Mouse (Mus musculus) urinary bladder, postnatal 36 days (tissue): Measurements from ENCODE around the gene Best1.
A peak's percentile ranks its signal among the peaks of the same experiment; 100 is the strongest.

Source experiments
- DNase-seq, 2 experiments: peaks; one replicate each; pipeline ENCODE4 v3.0.0; 2022; ENCODE audit warnings: low spot score in 2 of 2, mixed read lengths in 1 of 2

Best1 gene

DNA sequence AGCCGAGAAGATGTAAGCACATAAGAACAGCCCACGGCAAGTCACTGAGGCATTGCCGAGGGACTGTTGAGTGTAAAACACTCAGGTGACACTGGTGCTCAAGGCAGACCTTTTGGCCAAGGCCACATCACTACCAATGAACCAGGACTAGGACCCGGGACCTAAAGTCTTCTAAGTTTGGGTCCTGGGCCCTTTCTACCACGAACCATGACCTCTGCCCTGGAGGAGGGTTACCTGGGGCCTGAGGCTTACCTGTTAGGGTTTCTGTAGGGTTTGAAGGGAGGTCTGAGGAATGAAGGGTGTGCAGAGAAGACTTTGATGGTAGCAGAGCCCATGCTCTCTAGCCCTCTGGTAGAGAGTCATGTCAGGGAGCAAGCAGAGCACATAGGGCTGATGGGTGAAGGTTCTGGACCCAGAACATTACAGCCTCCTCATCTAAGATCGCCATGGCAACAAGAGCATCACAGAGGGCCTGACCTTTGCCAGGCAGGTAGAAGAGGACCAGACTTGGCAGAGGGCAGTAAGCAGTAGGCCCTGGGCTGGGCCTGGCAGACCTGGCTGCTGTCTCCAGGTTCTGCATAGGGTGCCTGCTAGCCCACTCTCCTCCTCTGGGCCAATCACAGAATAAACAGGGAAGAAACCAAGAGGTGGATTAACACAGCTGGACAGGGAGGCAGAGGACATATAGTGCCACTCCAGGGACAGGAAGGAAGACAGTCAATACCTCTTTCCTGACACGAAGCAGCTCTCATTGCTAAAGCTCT lies at the start of gene Best1, which contains the start of gene Rab3il1:
Gene Best1 (minus strand): TSS at position 428 of the 764 bp plus-strand sequence.
Gene Rab3il1 (plus strand): TSS at position 464 of the 764 bp plus-strand sequence.
- DNase-seq = no peak

DNA sequence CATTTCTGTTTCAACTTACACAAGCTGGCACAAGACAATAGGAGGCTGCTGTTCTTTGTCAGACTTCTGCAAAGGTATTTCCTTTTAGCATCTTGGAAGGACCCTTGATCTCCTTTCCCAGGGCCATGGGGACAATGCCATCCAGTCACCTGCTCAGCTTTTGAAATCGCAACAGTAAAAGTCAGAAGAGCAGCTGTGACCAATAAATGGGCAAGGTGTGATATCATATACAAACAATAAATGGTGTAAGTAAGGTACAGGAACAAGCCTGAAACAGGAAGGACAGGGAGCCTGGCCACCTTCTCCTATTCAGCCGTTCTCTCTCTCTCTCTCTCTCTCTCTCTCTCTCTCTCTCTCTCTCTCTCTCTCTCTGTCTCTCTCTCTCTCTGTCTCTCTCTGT lies 49.0 kb upstream of the Best1 start:
- no peak for DNase-seq

DNA sequence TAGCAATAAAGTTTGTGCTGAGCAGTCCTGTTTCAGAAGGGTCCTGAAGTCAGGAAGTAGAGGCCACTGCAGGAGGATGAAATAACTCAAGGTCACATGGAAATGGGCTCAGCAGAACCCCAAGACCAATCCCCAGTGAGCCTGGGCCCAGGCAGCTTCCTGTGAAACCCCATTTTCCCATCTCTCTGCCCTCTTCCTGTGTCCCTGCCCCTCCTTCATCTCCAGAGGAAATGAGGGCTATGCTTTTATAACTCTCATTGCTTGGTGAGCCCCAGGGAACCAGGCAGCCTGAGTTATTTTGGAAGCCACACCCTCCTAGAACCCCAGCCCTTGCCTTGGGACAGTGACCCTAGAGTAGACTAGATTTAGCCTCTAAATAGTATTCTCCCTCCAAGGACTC lies 48.1 kb upstream of the Best1 start:
- DNase-seq = no peak

DNA sequence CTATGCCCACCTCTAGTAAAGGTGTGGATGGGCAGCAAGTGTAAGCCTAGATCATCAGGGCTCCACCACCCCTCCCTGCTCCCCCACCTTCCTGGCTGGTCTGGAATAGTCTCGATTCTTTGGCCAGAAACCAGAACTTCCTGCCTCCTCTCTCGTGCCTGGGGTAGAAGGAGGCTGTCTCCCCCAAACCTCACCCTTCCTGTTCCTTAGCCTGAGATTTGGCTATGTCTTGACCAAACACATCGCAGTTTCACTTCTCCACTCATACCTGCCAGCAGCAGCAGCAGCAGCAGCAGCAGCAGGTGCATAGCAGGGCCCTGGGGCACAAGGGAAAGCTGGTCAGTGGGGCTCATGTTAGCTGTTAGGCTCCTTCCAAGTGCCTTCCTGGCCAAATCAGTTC lies 45.5 kb upstream of the Best1 start:
- DNase-seq = no peak

DNA sequence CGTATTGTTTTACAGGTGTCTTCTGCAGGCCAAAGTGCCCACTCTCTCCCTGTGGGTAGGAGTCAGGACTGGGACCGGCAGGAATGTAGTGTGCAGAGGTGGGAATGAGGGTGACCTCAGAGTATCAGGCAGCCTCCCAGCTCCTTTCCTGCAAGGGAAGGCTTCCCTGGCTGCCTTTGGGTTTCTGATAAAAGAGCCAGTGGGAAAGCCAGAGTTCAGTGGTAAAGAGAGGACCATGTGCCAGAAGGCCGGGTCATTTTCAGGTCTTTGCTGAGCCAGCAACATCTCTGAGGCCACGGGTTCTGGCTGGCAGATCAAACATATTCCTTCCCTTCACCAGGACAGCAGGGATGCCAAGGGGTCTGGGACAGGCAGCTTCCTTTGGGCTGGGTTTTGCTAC lies 44.9 kb upstream of the Best1 start:
- DNase-seq = no peak

DNA sequence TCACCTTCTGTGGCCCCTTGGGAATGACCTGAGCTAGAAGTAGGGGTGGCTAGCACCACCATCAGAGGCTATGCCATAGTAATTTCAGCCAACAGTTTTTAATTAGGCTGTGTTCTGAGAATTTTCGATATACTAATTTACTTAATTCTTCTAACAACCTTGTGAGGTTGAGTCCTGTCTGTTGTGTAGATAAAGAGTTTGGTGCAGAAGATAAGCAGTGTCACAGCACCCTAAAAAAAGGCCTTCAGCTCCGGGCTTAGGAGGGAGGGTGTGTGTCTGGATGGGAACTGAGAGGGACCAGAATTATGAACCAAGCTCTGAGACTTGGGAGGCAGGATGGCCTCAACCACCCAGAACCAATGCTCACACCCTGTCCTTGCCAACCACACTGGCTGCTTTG lies 44.3 kb upstream of the Best1 start:
- no peak for DNase-seq

DNA sequence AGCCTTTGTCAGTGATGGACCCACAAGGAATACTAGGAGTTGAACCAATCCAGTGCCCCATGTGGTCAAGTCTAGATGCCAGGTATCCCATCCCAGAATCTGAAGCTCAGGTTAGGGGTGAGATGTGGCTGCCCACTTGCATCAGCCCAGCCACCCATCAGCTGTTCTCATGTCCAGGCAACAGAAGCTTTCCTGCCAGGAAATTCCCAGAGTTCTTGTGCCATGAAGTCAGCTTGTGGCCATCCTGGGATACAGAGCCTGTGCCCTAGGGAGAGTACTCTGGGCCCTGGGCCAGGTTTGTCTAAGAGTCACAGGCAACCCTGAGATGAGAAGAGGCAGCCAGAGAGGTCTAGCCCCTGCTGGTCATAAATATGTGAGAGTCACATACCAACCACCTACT lies 42.2 kb upstream of the Best1 start:
- DNase-seq = peak in 1 of 2 experiments; percentile 65

DNA sequence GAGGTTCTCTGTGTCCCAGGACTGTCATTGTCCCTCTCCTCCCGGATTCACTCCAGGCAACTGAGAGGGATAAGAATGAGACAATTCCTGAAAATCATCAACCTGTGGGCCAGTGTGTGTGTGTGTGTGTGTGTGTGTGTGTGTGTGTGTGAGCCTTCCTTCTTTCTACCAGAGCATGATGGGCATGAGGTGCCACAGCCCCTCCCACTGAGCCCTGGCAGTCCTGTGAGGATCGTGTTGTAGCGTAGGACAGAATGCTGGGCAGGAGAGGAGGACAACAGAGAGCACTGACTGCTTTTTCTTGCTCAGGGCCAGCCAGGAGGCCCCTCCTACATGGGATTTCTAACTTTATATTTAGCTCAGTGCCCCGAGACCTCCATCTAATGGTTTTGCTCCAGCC lies 41.4 kb upstream of the Best1 start:
- DNase-seq = no peak

DNA sequence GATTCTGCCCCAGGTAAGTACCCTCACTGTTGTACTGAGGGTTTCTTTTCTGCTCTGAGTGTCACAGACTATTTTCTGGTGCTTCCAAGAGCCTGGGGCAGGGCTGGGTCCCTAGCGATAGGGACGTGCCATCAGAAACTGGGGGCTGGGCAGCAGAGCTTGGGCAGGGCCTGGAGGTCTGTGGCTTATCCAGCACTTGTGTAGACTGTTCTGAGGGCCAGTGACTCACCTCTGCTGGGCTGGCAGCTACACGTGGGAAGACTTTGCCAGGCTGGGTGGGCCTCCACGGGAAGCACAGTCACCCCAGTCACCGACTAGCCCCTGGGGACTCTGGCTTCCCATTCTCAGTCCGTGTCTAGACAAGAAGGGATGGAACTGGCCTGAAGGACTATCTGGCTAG lies 40.8 kb upstream of the Best1 start:
- peak in 1 of 2 experiments; percentile 41 for DNase-seq

DNA sequence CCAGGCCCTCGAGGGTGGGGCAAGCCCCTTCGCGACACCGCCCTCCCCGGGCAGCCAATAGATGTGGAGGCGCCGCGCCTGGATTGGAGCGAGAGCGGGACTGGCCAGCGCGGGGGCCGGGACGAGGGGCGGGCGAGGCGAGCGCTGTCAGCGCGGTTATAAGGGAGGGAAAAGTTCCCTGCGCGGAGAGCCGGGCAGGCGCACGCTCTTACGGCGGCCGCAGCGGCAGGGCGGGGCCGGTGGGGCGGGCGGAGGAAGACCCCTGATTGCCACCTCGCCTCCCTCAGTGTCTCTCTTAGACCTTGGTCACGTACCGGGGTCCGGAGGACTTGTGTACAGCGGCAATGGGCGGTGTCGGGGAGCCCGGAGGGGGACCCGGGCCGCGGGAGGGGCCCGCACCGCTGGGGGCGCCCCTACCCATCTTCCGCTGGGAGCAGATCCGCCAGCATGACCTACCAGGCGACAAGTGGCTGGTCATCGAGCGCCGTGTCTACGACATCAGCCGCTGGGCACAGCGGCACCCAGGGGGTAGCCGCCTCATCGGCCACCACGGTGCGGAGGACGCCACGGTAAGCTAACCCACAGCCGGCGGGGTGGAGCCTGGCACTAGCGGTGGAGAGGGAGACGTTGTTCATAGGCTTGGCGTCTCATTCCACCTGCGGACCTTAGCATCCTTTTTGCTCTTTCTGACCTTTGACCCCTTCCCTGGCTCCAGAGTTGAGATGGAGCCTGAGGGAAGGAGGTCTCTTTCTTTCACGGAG lies 40.1 kb upstream of the Best1 start, which contains the start of gene Fads3:
Gene Fads3 (plus strand): TSS at position 182 of the 761 bp plus-strand sequence.
- peak; percentile 66 to 83 for DNase-seq

DNA sequence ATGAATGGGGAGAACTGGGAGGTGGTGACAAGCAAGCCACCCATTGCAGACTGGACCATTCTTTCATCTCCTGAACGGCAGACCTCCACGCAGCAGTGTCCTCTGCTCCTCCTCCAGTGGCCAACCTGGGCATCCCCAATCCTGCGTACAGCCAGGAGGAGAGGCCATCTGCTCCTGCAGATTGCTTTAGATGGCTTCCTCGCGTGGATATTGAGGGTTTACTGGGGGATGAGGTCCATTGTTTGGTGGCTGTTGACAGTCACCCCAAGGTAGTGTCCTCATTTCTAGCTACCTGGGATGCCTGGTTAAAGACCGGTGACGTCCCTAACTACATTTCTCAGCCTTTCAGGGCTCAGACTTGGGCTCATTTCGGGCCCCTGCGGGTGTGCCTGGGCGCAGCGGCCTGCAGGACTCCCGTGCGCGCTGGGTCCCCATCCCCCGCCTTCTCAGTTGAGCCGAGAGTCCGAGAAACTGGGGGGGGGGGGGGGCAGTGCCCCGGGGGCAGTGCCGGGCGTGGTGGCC lies 39.5 kb upstream of the Best1 start:
- DNase-seq = no peak

DNA sequence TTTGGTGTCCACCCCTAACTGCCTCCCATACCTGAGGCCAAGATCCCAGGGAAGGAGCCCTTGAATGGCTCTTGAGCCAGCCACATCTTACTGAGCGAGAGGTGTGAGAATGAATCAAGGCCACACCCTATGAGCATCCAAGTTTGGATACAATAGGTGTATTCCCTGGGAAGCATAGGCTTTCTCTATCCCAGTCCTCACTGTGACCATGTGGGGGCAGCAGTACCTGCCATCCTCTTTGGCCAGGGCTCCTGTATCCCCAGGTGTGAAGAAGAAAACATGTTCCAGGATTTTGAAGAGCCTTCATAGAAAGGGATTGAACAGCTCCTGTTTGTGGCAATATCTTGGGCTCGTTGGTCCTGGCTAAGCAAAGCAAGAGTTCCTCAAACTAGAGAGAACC lies 38.2 kb upstream of the Best1 start:
- no peak for DNase-seq

DNA sequence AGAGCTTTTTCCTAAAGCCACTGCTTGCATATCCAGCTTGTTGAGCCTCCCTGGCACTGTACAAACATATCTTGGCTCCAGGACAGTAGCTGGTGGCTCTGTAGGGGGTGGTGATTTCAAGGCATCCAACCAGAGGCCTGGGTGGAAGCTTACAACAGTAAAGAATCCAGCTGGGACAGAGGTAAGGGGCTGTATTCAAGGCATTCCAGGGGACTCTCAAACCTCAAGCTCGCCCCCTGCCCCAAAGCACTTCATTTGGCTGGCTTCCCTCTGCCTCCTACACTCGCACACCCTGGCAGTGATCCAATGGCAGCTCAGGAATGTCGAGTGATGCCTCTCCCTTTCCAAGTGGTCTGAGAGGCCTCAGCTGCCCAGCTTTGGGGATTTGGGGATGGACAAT lies 37.5 kb upstream of the Best1 start:
- DNase-seq = no peak

DNA sequence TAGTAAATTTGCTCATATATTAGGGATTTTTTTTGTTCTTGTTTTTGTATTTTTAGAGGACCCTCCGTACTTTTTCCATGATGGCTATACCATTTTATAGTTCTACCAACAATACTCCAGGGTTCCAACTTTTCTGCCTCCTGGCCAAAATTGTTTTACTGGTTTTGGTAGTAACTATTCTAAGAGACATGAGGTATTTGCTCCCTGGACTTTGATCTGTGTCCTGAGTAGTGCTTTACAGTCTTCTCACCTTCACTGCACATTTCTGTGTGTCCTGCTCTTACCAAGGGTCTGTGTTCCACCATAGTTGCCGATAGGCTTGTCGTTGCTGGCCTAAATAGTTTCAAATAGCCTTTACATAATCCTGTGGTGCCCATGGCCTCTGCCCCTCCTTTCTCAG lies 36.9 kb upstream of the Best1 start:
- no peak for DNase-seq

DNA sequence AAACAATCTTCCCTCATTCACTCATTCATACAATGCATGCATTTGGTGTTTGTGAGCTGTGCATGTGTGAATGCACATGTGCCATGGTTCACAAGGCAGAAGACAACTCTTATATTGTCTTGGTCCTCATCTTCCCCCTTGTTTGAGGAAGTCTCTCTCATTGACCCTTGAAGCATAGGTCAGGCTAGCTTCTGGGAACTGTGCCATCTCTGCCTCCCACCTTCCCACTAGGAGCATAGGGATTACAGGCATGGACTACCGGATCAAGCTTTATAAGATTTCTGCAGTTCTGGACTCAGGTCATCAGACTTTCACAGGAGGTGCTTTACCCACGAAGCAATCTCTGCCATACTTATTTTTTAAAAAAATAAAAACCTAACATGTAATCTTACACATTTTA lies 36.1 kb upstream of the Best1 start:
- DNase-seq = no peak

DNA sequence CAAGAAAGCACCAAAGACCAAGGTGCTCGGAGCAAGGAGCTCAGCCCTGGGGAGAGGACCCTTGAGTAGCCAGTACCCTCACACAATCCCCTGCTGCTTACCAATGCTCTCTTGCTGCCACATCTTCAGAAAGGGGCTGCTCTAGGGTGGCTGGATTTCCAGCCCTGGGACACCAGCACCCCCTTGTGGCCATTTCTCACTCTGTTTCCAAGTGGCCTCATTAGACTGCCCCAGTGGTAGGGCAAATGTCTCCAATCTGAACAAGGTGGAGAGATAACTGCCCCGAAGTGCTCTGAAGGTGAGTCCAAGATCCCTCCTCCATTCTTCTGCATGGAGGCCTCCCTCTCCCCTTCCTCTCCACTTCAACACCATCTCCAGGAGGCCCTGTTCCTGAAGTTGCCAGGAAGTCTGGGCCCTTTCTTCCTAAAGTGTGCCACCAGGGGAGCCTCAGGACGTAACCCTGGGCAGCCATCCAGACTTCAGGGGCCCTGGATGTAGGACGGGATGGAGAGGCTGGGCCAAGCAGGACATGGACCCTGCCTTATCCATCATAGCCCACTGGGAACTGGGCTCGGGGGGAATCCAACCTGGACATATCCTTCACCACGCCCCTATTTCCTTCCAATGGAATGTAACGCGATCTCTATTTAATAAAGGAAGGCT lies 33.5 kb upstream of the Best1 start:
- DNase-seq = peak; percentile 74 to 75

DNA sequence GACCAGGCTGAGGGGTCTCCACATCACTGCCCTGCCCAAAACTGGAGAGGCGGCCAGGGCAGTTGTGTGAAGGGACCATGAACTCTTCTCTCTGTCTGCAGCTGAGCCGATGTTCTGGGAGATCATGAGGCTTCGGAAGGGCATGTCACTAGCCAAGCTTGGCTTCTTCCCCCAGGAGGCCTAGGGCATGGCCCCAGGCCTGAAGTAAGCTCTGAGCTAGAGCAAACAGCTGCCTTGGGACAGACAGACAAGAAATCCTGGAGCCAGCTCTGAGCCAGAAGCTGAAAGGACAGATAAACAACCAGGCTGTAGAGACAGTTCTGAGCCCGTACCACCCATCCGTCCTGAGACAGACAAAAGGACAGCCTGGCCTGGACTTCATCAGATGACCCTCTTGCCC lies 32.9 kb upstream of the Best1 start:
- no peak for DNase-seq

DNA sequence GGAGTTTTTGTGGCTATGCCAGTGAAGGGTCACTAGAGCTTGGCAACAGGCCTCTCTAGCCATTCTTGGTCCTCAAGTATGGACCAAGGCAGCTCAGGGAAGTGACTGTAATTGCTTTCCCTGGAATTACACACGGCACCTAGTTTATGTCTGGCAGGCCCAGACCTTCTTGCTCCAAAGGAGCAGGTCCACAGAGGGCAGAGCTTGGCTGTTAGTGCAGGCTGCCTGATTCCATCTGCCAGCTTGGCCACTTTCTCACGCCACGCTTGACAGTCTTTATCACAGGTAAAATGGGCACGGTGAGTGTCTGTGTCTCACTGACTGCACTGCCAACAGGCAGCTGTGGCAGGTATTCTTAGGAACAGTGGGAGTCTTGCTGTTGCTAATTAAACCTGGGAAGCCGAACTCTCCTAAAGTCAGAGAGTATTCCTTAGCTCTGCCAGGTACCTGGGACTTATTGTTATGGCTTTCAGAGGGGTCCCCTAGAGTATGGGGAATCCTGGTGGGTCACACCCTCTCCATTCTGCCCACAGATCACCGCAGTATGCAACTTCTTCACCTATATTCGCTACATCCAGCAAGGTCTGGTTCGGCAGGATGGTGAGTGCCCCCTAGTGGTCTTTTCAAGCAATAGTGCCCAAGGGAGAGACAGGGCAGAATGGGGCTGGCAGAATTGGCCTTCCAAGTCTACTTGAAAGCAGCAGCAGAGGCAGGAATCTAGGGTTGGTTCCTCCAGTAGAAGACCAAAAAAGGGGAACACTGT lies 32.0 kb upstream of the Best1 start:
- DNase-seq = peak in 1 of 2 experiments; percentile 55

DNA sequence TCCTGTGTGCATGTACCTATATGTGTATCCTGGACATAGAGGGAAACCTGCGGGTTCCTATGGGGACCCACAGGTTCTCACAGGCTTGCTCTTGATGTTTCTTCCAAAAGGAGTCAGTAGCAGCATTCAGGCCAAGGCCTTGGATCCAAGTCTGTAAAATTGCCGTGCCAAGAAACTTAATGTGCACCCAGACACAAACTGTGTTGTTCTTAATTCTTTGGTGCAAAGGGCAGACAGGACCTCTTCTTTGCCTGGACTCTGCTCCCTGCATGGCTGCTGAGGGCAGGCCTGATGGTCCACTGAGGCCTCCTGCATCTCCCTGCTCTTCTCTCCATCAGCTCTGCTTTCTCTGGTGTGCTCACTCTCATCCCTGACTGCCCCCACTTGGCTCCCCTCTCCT lies 28.3 kb upstream of the Best1 start:
- DNase-seq = no peak

DNA sequence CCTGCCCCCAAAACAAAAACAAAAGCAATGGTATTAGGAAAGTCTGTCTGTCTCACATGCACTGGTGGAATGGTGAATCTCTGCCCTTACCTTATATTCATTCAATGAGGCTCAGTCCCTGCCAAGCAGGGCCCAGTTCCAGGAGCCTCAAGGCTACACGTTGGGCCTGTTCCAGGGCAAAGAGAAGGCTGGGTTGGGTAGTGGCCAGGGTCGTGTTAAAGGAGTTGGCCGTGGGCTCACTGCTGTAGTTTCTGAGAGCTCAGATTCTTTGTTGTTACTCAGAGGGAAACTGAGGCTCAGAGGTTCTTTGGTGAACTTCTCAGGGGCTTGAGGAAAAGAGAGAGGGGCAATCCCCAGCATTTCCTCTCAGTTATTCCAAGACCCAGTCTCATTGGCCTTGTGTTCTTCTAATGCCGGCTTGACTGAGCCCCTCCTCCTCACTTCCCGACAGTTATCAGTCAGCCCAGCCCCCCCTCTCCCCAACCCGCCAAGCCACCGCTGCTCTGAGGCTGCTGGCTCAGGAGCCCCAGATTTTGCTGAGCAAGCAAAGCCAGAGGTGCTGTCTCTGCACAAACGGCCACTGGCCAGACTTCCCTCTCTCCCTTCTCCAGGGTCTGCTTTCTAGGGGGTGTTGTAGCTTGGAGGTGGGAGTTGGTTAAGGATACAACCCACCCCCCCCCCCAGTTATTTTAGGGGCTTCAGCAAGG lies 23.9 kb upstream of the Best1 start:
- DNase-seq = peak in 1 of 2 experiments; percentile 70

DNA sequence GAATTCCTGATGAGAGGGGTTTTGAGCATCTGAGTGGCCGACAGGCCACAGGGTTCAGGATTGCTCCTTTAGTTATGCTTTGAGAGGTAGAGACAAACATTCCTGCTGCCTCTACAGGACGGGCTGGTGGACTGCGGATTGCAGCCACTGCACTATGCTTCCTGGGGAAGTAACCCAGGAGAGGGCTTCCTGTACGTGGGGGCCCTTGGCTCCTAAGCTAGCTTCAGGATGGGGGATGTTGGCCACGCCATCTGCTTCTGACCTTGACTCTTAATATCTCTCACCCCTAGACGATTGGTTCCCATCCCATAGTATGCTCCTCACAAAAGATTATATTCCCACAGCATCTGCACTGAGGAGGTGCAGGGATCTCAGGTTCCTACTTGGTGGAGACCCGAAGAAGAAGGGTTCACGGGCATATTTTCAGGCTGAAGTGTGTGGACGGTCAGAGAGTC lies 21.9 kb upstream of the Best1 start:
- DNase-seq = no peak
